Mouse (Mus musculus): ENCODE data around the gene Adam23.

GRCm38 (mm10) chr1:63450091-63450490 lies 4.4 kb downstream of the Adam23 start:
- no peak for TF ChIP-seq CTCF (IDR thresholded peaks at IDR 0.05; ENCODE audit: low read depth)
- no peak for TF ChIP-seq EP300 (optimal IDR thresholded peaks at IDR 0.05)
